Mouse (Mus musculus) inflammation-experienced regulatory T-cells, adult 6 months (primary cell): ENCODE data around the gene Fbxl13. TPM values are rescaled to one million over a fixed set of nuclear protein-coding genes. Genes with fewer than 3 reads are reported as not detected.

Experiments
- ATAC-seq: one replicate; pipeline ENCODE4 v1.8.0; 2017
- polyA plus RNA-seq, 3 experiments: library from polyadenylated mRNA; unstranded; fragments of 100-300 nt; shearing (Covaris generic); gene quantifications; one replicate each; pipeline ENCODE4 v1.2.1; 2017

Fbxl13 gene
- polyA plus RNA-seq, 3 experiments from 2014 or later = 0.31 TPM; not detected in 2

- ATAC-seq = no peak
Observed at GRCm38 (mm10) chr5:21574386-21575209, 70.8 kb downstream of the Fbxl13 start.

- ATAC-seq = no peak
Observed at GRCm38 (mm10) chr5:21572764-21573416, 72.5 kb downstream of the Fbxl13 start.

GRCm38 (mm10) chr5:21567784-21568183 lies 77.7 kb downstream of the Fbxl13 start:
- ATAC-seq = no peak

- no peak for ATAC-seq
Observed at GRCm38 (mm10) chr5:21565392-21566065, 79.9 kb downstream of the Fbxl13 start.

GRCm38 (mm10) chr5:21563936-21564335 lies 81.5 kb downstream of the Fbxl13 start:
- no peak for ATAC-seq

GRCm38 (mm10) chr5:21556502-21556901 lies 88.9 kb downstream of the Fbxl13 start:
- no peak for ATAC-seq

- ATAC-seq = no peak
Observed at GRCm38 (mm10) chr5:21554732-21555131, 90.7 kb downstream of the Fbxl13 start.

- ATAC-seq = no peak
Observed at GRCm38 (mm10) chr5:21553685-21554084, 91.7 kb downstream of the Fbxl13 start.

- no peak for ATAC-seq
Observed at GRCm38 (mm10) chr5:21547005-21547404, 98.4 kb downstream of the Fbxl13 start.

GRCm38 (mm10) chr5:21545786-21546185 lies 99.6 kb downstream of the Fbxl13 start:
- no peak for ATAC-seq

- no peak for ATAC-seq
Observed at GRCm38 (mm10) chr5:21545227-21545626, 100.2 kb downstream of the Fbxl13 start.

- no peak for ATAC-seq
Observed at GRCm38 (mm10) chr5:21544821-21545220, 100.6 kb downstream of the Fbxl13 start.

GRCm38 (mm10) chr5:21543409-21544201 lies 101.8 kb downstream of the Fbxl13 start, which contains the start of gene Lrrc17:
Gene Lrrc17 (plus strand): TSS chr5:21543559.
- ATAC-seq = no peak

GRCm38 (mm10) chr5:21542226-21542625 lies 103.2 kb downstream of the Fbxl13 start:
- ATAC-seq = no peak

GRCm38 (mm10) chr5:21532921-21533320 lies 112.5 kb downstream of the Fbxl13 start:
- no peak for ATAC-seq

- ATAC-seq = no peak
Observed at GRCm38 (mm10) chr5:21532126-21532525, 113.3 kb downstream of the Fbxl13 start.

GRCm38 (mm10) chr5:21529110-21529720 lies 116.2 kb downstream of the Fbxl13 start:
- ATAC-seq = no peak

- no peak for ATAC-seq
Observed at GRCm38 (mm10) chr5:21528068-21528842, 117.2 kb downstream of the Fbxl13 start.

- no peak for ATAC-seq
Observed at GRCm38 (mm10) chr5:21527488-21527911, 117.9 kb downstream of the Fbxl13 start.

GRCm38 (mm10) chr5:21526835-21527485 lies 118.5 kb downstream of the Fbxl13 start:
- no peak for ATAC-seq

- no peak for ATAC-seq
Observed at GRCm38 (mm10) chr5:21519166-21519565, 126.3 kb downstream of the Fbxl13 start.
